Mouse (Mus musculus) urinary bladder, postnatal 14 days (tissue): Measurements from ENCODE around the gene Col4a2.
A peak's percentile ranks its signal among the peaks of the same experiment; 100 is the strongest.
"Not testable (repeated sequence)": the region's sequence is repeated elsewhere in the genome, so short reads cannot be mapped to it uniquely, and the experiment has no call there.

Experiments used
- DNase-seq: peaks from one replicate; pipeline ENCODE4 v3.0.0; 2021; ENCODE audit warnings: low spot score

Col4a2 gene

GRCm38 (mm10) chr8:11462641-11463040 is 150.0 kb downstream of the Col4a2 start:
- no peak for DNase-seq

DNA sequence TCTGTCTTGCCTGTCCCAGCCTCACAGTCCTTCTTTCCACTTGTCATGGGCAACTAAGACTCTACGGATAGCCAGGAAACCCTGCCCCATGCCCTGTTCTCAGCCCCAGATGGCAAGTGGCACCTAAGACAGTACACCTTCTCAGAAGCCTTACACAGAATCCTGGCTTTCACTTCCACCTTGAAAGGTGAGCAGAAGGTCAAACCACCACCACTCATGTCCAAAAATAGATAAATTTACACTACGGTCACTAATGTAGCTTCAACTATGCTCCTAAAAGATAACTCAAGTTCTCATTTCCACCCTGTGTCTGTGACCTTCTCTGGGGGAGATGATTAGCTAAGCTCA is 150.9 kb downstream of the Col4a2 start:
- no peak for DNase-seq

DNA sequence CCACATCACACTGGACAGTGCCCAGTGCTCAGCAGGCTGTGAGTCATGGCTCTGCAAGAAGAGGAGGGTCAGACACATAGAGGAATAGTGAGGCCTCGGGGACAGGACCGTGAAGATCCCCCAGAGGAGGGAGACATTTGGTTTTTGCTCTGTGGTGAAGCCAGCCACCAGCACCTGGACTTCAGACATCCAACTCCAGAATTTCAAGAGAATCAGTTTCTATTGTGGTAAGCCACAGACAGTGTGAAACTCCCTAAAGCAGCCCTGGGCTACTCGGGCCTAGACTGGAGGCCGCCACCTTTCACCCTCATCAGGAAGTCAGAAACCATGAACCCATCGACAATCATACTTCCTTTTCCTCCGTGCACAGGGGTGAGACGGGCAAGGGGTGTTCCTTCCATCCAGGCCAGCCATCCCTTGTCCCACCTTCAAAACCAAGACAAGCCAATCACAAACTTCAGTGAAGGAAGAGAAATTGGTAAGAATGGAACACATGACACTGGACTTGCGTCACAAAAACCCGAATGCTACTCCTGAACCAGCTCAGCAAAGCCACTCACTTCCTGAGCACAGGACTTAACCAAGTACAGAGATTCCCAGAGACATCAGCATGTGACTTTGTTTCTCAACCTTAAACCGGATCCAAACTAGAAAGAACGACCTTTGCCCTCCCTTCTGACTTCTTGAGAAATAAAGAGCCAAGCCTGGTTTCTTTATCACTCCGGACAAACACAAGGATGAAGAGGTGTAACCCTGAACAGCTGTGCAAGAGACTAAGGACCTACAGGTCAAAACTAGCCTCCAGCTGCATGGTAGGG is 151.5 kb downstream of the Col4a2 start:
- DNase-seq, result no peak

- no peak for DNase-seq
Observed at GRCm38 (mm10) chr8:11464707-11464964, 152.0 kb downstream of the Col4a2 start.

GRCm38 (mm10) chr8:11465619-11466018 is 153.0 kb downstream of the Col4a2 start:
- no peak for DNase-seq

- not testable (repeated sequence) for DNase-seq
Observed at GRCm38 (mm10) chr8:11466528-11466927, 153.9 kb downstream of the Col4a2 start.

- DNase-seq, result peak; percentile 63
Observed at GRCm38 (mm10) chr8:11469095-11469494, 156.5 kb downstream of the Col4a2 start.

DNA sequence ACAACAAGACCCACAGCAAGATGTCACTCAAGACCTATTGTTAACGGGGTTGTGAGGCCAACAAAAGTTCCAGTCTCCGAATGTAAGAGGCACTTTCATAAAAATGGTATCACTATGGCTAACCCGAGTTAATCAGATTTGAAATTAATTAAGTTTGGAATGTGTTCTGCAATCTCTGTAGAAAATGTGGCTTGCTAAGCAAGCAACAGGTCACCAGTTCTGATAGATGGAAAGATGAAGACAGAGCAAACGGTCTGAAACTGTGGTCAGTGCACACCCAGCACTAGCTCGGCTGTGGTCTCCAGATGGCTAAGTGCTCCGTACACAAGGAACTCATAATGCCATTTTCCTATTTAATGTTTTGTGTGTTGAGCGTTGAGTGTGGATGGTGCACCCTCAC is 158.1 kb downstream of the Col4a2 start:
- DNase-seq, result no peak

DNA sequence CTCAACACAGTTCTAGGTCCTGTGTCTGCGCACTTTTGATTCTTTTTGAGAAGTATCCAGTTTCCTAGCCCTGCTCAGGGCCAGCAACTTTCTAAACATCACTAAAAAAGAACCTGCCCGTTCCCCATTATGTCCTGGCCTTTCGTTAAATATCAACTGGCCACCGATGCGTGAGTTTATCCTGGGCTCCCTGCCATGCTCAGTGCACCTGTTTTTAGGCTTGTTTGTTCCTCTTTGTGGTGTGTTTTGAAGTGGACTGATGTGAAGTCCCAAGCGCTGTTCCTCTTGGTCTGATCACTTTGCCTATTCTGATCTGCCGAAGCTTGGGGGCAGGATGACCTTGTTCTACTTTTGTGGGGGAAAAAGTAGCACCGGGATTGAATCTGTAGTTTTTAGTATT is 158.7 kb downstream of the Col4a2 start:
- DNase-seq, result no peak

- no peak for DNase-seq
Observed at GRCm38 (mm10) chr8:11473072-11473471, 160.5 kb downstream of the Col4a2 start.

DNA sequence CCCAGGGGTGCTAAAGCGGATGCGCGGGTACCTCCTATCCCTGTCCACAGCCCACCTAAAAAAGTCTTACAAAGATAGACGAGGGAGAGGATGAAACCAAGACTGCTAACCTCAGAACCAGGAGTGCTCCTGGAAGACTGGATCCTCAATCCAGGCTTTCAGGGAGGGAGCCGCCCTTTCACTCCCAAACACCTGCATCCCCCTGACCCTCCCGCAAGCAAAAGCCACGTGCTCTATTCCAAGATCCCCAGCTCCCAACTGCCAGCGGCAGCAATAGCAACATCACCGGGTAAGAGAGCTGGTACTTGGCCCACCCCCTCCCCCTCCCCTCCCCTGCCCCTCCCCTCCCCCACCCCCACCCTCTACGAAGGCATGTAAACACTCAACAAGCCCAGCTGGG is 162.8 kb downstream of the Col4a2 start:
- no peak for DNase-seq

DNA sequence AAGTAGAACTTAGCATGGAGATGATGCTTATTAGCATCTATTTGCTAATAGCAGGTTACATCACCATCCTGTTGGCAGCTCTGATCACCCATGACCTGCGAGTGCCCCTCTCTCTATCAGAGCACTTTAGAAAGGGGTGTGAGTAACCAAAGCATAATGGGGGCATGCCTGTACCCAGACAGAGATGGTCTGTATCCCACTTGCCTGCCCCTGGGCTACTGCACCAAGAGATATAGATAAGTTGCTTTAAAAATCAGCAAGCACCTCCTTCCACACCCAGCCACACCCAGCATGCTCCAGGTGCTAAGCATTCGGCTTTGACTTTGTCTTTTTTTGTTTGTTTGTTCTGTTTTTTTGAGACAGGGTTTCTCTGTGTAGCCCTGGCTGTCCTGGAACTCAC is 163.3 kb downstream of the Col4a2 start:
- no peak for DNase-seq

- peak; percentile 70 for DNase-seq
Observed at GRCm38 (mm10) chr8:11476338-11477177, 164.0 kb downstream of the Col4a2 start.

DNA sequence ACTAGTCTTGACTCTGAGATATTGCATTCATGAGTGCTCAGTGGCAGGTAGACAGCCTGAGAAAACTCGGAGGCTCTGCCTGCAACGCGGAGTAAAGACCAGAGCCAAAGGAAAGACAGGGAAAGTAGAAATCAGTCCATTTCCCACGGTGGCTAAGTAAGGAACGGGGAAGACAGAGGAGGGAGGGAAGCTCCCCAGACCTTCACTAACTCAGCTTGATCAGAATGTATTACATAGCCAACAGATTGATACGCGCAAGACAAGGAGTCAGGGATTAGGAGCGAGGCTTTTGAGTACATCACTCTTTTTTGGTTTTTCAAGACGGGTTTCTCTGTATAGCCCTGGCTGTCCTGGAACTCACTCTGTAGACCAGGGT is 164.6 kb downstream of the Col4a2 start:
- DNase-seq, result no peak

GRCm38 (mm10) chr8:11477811-11478761 is 165.5 kb downstream of the Col4a2 start, which contains the start of gene Rab20:
Gene Rab20 (minus strand): TSS chr8:11478710.
- DNase-seq, result peak; percentile 83

DNA sequence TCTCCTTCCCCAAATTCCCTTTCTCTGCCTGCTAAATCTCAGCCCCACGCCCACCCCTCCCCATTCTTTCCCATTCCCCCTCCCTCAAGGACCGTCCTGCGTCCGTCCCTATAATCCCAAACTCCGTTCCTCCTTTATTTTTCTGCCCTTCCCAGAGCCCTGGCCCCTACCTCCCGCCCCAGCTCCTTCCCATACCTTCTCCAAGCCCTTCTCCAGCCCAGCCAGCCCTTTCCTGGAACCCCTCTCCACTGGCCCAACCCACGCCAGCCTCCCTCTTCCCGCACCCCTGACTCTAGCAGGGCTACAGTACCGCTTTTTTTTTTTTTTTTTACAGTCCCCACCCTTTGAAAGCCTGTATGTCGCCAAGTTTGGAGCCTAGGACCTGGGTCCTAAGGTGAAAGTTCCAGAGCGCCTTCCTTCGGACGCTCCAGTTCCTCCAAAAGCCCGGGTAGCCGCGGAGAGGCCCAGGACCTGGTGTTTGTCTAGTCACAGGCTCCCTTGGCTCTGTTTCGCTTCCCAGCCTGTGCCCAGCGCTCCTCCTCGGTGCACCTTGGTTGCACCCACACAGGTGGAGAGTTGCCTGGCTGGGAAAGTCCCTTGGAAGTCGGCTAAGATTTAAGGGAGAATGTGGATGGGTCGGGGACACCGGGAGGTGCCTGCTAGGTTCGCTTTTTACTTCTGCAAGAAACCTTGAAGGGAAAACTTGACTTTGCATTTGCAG is 166.4 kb downstream of the Col4a2 start:
- DNase-seq, result no peak

GRCm38 (mm10) chr8:11479591-11479990 is 167.0 kb downstream of the Col4a2 start:
- DNase-seq, result no peak

DNA sequence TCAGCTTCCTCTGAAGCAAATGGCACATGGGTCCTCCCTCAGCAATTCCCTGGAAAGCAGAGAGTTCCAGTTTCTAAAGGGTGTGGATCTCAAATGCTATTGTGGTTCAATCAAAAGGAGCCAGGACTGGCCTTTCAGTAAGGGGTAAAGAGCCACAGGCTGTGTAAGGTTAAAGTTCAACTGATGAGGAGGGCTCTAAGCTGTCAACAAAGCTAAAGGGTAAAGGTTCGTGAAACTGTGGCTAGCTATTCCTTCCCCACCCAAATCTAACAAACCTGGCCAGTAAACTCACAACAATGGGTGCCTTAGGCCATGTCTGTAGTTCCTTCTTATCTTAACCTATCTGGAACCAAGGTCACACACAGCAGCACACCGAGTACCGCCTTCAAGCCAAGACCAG is 169.3 kb downstream of the Col4a2 start:
- DNase-seq, result no peak

DNA sequence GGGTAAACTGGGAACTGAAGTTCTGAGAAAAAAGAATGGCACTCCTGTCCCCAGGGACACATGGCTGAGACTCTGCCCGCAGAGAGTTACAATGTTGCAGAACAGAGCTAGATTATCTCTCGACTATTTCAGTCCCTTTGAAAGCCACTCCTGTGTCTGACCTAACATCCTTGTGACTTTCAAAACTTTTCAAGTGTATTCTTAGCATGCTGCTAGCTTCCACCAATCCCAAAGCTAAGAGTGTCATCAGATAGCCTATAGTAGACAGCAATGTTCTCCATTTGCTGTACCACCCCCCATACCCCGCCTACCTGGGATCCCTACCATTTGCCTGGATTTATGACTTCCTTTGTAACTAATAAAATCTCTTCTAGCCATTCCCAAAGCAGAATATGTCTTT is 169.9 kb downstream of the Col4a2 start:
- no peak for DNase-seq

DNA sequence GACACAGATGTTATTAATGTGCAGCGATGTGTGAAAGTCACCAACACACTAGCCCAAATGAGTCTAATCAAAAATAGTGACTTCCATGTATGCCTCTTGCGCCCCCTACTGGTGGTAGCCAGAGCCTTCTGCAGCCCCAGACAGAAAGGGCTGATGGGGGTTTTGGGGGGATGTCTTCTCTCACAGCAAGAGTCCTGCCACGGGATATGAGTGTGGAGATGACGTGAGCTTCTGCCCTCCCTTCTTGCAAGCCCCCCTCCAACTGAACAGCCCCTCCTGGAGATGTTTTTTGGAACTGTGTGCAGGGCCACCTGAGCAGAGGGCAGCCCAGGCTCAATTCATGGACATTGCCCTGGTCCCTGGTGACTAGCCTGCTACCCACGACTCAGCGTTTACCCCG is 173.5 kb downstream of the Col4a2 start:
- peak; percentile 80 for DNase-seq

DNA sequence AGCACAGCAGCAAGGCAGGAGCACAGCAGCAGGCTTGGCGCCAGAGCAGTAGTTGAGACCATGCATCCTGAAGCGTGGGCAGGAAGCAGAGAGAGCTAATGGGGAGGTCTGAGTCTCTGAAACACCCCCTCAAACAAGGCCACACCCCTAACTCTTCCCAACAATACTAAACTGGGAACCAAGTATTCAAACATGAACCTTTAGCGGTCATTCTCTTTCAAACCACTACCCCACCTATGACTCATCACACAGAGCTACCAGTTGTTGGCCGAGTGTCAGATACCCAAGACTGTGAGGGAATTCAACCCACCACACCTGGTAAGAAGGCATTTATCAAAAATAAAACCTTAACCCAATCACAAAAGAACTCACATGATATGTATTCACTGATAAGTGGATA is 174.6 kb downstream of the Col4a2 start:
- no peak for DNase-seq

DNA sequence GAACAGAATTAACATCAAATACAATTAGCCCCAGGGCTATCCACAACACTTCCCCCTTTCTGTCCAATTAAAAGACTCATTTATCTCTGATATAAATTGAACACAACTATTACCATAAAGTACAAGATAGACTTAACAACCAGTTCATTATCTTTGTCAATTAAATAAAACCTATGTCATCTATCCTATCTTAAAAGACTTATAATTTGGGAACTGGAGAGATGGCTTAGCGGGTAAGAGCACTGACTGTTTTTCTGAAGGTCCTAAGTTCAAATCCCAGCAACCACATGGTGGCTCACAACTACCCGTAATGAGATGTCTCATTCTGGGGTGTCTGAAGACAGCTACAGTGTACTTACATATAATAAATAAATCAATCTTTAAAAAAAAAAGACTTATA is 179.7 kb downstream of the Col4a2 start:
- DNase-seq, result not testable (repeated sequence)
